Mouse (Mus musculus) heart, embryonic 14.5 days (tissue): ENCODE measurements around the gene Tshz2. TPM values are rescaled to one million over a fixed set of nuclear protein-coding genes. Genes with fewer than 3 reads are reported as not detected.

ENCODE experiments used
- ATAC-seq: fragments of 200-750 bp; cut with Nextera tagmentation; 2 replicates; pipeline ENCODE4 v1.8.0; 2017; ENCODE audit warnings: low read depth, moderate TSS enrichment; ENCODE audit not compliant: insufficient number of reproducible peaks, insufficient read depth, low FRiP score
- H3K27ac ChIP-seq, 2 experiments: fragments of 200-500 bp in 1 of 2; fragments of 300-500 bp in 1 of 2; sonication (generic) in 1 of 2; replicated peaks in 1 of 2; 2 replicates each; pipeline ENCODE4 v1.5.1; 2012 to 2014; ENCODE audit warnings: low read depth in 2 of 2, low read length in 2 of 2, control low read depth in 1 of 2, mild to moderate bottlenecking in 1 of 2, mixed read lengths in 1 of 2; ENCODE audit not compliant: control insufficient read depth in 1 of 2, insufficient read depth in 1 of 2
- H3K27me3 ChIP-seq: fragments of 300-500 bp; sonication (generic); 2 replicates; pipeline ENCODE4 v1.6.1; 2014; ENCODE audit warnings: mild to moderate bottlenecking, low read length, control low read depth; ENCODE audit not compliant: control insufficient read depth, insufficient read depth
- H3K36me3 ChIP-seq: fragments of 300-500 bp; sonication (generic); 2 replicates; pipeline ENCODE4 v1.6.1; 2014; ENCODE audit warnings: mild to moderate bottlenecking, control low read depth, low read length, mixed read lengths; ENCODE audit not compliant: control insufficient read depth, insufficient read depth
- H3K4me1 ChIP-seq, 2 experiments: fragments of 200-500 bp in 1 of 2; fragments of 300-500 bp in 1 of 2; sonication (generic) in 1 of 2; 2 replicates each; pipeline ENCODE4 v1.6.1; 2012 to 2014; ENCODE audit warnings: low read length in 2 of 2, control low read depth in 1 of 2, mixed read lengths in 1 of 2; ENCODE audit not compliant: control insufficient read depth in 2 of 2, insufficient read depth in 2 of 2
- H3K4me2 ChIP-seq: fragments of 300-500 bp; sonication (generic); 2 replicates; pipeline ENCODE4 v1.6.1; 2014; ENCODE audit warnings: mild to moderate bottlenecking, low read length
- H3K4me3 ChIP-seq, 2 experiments: fragments of 200-500 bp in 1 of 2; fragments of 300-500 bp in 1 of 2; sonication (generic) in 1 of 2; 2 replicates each; pipeline ENCODE4 v1.5.1; 2012 to 2014; ENCODE audit warnings: low read length in 2 of 2, mild to moderate bottlenecking in 2 of 2, control low read depth in 1 of 2, low read depth in 1 of 2, moderate library complexity in 1 of 2; ENCODE audit not compliant: control insufficient read depth in 1 of 2, insufficient read depth in 1 of 2
- H3K9ac ChIP-seq: fragments of 300-500 bp; sonication (generic); 2 replicates; pipeline ENCODE4 v1.6.1; 2014; ENCODE audit warnings: mild to moderate bottlenecking, low read length
- H3K9me3 ChIP-seq: fragments of 300-500 bp; sonication (generic); 2 replicates; pipeline ENCODE4 v1.6.1; 2016; ENCODE audit warnings: low read length, control low read depth; ENCODE audit not compliant: control insufficient read depth
- WGBS: fragments of 180-500 bp; shearing (Covaris S2); extraction: QIAGEN DNeasy Blood & Tissue Kit; methylation state at CpG from one replicate; pipeline ENCODE4 v1.1.7; 2014; 5-methylcytosine and 5-hydroxymethylcytosine counted together
- polyA plus RNA-seq: library from polyadenylated mRNA; unstranded; fragments of >200 nt; fragmentation: Nextera tagmentation; extraction: Ambion mirVana; gene quantifications from 2 replicates; pipeline ENCODE4 v1.2.1, GENCODE M21; 2014

Tshz2 gene
- polyA plus RNA-seq, 1 experiment from 2014 or later, result 3.4 TPM

GRCm38 (mm10) chr2:170017926-170018325 is 385.1 kb downstream of the Tshz2 start:
- no peak for ATAC-seq
- H3K4me3 ChIP-seq, result no peak overlapping the region
- 86% methylated on average over 7 of the region's 7 CpGs for WGBS

GRCm38 (mm10) chr2:170022953-170023352 is 390.1 kb downstream of the Tshz2 start:
- Histone ChIP-seq H3K36me3 (no peaks in the 10 kb centered on the region), H3K4me3 (no peak overlapping the region), H3K9ac (no peak overlapping the region), H3K9me3 (0 out of 2 replicates have a peak, but pooled peaks cover 3% of the 10 kb centered on the region), H3K4me1 (no peaks in the 10 kb centered on the region), H3K27me3 (no peaks in the 10 kb centered on the region), H3K4me2 (no peak overlapping the region), H3K27ac (no peak overlapping the region)
- ATAC-seq, result no peak
- 80% methylated on average over 5 of the region's 5 CpGs for WGBS

More at GRCm38 (mm10) chr2:170017926-170018325, 385.1 kb downstream of the Tshz2 start:
- no peaks in the 10 kb centered on the region for H3K27me3 ChIP-seq
- H3K36me3 ChIP-seq, result no peaks in the 10 kb centered on the region
- H3K9ac ChIP-seq, result no peak overlapping the region
- H3K4me1 ChIP-seq, result no peaks in the 10 kb centered on the region
- H3K27ac ChIP-seq, result no peak overlapping the region
- no peak overlapping the region for H3K4me2 ChIP-seq
- no peaks in the 10 kb centered on the region for H3K9me3 ChIP-seq

- ATAC-seq, result no peak
- 85% methylated on average over 9 of the region's 9 CpGs for WGBS
- Histone ChIP-seq H3K9ac (no peak overlapping the region), H3K27me3 (no peaks in the 10 kb centered on the region), H3K4me3 (no peak overlapping the region), H3K4me2 (no peak overlapping the region), H3K9me3 (0 out of 2 replicates have a peak, but pooled peaks cover 3% of the 10 kb centered on the region), H3K4me1 (no peaks in the 10 kb centered on the region), H3K27ac (no peak overlapping the region), H3K36me3 (no peaks in the 10 kb centered on the region)
Measured at GRCm38 (mm10) chr2:170023741-170024140, 390.9 kb downstream of the Tshz2 start.

- no peak overlapping the region for H3K27ac ChIP-seq
- ATAC-seq, result no peak
- H3K36me3 ChIP-seq, result no peaks in the 10 kb centered on the region
- WGBS, result 79% methylated on average over 8 of the region's 8 CpGs
- no peak overlapping the region for H3K4me3 ChIP-seq
- no peak overlapping the region for H3K4me2 ChIP-seq
- no peaks in the 10 kb centered on the region for H3K4me1 ChIP-seq
- 0 out of 2 replicates have a peak, but pooled peaks cover 3% of the 10 kb centered on the region for H3K9me3 ChIP-seq
- H3K27me3 ChIP-seq, result no peaks in the 10 kb centered on the region
- no peak overlapping the region for H3K9ac ChIP-seq
Measured at GRCm38 (mm10) chr2:170024939-170025338, 392.1 kb downstream of the Tshz2 start.

- Histone ChIP-seq H3K36me3 (no peaks in the 10 kb centered on the region), H3K4me1 (no peaks in the 10 kb centered on the region), H3K4me3 (no peak overlapping the region), H3K9ac (no peak overlapping the region), H3K27me3 (no peaks in the 10 kb centered on the region), H3K4me2 (no peak overlapping the region), H3K9me3 (0 out of 2 replicates have a peak, but pooled peaks cover 3% of the 10 kb centered on the region), H3K27ac (no peak overlapping the region)
- ATAC-seq, result no peak
- WGBS, result 86% methylated on average over 6 of the region's 6 CpGs
Measured at GRCm38 (mm10) chr2:170025896-170026295, 393.1 kb downstream of the Tshz2 start.

GRCm38 (mm10) chr2:170027837-170028236 is 395.0 kb downstream of the Tshz2 start:
- no peak overlapping the region for H3K9ac ChIP-seq
- 83% methylated on average over 7 of the region's 7 CpGs for WGBS

GRCm38 (mm10) chr2:170028488-170029303 is 395.9 kb downstream of the Tshz2 start:
- Histone ChIP-seq H3K9ac (no peak overlapping the region), H3K4me1 (no peaks in the 10 kb centered on the region), H3K27me3 (no peaks in the 10 kb centered on the region), H3K27ac (no peak overlapping the region), H3K4me2 (no peak overlapping the region), H3K4me3 (no peak overlapping the region), H3K36me3 (no peaks in the 10 kb centered on the region), H3K9me3 (0 out of 2 replicates have a peak, but pooled peaks cover 3% of the 10 kb centered on the region)
- ATAC-seq, result no peak
- 79% methylated on average over 23 of the region's 24 CpGs for WGBS

More at GRCm38 (mm10) chr2:170027837-170028236, 395.0 kb downstream of the Tshz2 start:
- H3K4me2 ChIP-seq, result no peak overlapping the region
- H3K36me3 ChIP-seq, result no peaks in the 10 kb centered on the region
- H3K4me1 ChIP-seq, result no peaks in the 10 kb centered on the region
- ATAC-seq, result no peak
- 0 out of 2 replicates have a peak, but pooled peaks cover 3% of the 10 kb centered on the region for H3K9me3 ChIP-seq
- H3K4me3 ChIP-seq, result no peak overlapping the region
- H3K27me3 ChIP-seq, result no peaks in the 10 kb centered on the region
- H3K27ac ChIP-seq, result no peak overlapping the region
